Mouse (Mus musculus): ENCODE measurements around the gene Rdh9. TPM values are rescaled to one million over a fixed set of nuclear protein-coding genes. Genes with fewer than 3 reads are reported as not detected.
"Not testable (repeated sequence)": the region's sequence is repeated elsewhere in the genome, so short reads cannot be mapped to it uniquely, and the experiment has no call there.

Rdh9 gene
- total RNA-seq, 2 experiments from 2014 or later: not detected

DNA sequence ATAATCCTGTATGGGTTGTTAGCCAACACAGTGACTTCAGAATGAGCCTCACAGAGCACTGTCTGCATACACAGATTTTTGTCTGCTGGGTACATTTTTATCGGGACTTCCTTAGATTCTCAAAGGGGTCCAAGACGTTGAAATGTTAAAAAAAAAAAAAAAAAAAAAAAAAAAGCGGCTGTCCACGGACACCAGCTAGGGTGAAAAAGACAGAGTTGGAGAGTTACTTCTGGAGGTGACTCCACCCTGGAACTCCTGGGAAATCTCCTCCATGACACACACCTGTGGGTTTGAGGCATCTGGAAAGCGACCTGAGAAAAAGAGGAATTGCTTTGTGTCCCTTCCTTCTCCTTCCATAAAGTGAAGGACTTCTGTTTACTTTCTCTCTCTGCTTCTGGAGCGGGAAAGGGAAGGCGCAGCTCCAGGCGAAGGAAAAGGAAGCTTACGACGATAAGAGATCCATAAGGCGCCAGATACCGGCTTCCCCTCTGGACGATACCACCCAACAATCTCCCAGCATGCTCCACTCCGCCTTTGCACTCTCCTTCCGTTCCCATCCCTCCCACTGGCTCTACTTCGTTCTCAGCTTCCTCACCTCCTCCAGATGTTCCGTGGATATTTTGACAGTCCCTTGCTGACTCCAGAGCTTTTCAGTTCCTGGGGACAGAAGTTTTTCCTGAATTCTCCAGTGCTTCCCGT is 20.3 kb upstream of the Rdh9 start:
- DNase-seq (ENCODE audit: low spot score): no peak

DNA sequence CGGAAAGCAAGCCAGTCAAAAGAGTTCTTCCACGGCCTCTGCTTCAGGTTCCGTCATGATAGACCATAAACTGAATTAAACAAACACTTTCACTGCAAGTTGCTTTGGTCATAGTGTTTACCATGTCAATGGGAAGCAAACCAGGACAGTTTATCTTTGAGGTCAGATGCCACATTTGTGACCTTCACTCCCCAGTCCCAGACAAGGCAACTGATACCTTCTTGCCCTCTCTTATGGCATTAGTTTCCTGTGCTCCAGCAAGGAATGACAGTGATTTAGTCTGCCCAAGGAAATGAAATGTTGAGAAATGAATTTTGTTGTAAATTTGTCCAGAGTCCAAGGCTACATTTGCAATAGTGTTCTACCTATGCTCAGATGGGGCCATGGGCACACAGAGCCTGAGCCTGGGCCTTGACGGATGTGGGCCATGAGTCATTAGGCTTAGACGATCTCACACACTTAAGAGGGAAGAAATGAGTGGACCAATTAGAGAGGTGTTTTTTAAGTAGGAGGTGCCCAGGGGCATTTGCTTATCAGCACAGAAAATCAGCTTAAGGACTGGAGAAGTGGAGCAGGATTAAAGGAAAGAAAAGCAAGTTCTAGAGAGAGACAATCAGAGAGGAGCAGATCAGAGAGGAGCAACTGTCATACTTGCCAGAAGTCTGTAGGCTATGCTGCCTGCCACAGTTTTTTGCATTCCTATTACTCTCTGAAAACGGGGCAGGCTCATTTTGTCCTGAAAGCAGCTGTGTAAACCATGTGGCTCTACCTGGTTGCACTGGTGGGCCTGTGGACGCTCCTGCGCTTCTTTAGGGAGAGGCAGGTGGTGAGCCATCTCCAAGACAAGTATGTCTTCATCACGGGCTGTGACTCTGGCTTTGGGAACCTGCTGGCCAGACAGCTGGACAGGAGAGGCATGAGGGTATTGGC is 16.7 kb upstream of the Rdh9 start, which contains the start of the genes Rdh1 and Rdh16f1:
Rdh1 (plus strand) TSS at position 541 of the 930 bp plus-strand sequence.
Rdh16f1 (plus strand) TSS at position 607 of the 930 bp plus-strand sequence.
- no peak for DNase-seq (ENCODE audit: low spot score)

DNA sequence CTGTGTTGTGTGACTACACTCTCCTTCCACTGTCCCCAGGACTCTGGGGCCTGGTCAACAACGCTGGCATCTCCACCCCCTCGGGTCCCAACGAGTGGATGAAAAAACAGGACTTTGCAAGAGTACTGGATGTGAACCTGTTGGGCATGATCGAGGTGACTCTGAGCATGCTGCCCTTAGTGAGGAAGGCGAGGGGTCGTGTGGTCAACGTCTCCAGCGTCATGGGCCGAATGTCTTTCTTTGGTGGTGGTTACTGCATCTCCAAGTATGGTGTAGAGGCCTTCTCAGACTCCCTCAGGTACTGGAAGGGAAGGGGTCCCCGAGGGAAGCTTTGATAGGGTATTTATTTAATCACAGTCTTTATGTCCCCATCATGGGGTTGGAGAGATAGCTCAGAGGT is 13.3 kb upstream of the Rdh9 start:
- not testable (repeated sequence) for DNase-seq (ENCODE audit: low spot score)

DNA sequence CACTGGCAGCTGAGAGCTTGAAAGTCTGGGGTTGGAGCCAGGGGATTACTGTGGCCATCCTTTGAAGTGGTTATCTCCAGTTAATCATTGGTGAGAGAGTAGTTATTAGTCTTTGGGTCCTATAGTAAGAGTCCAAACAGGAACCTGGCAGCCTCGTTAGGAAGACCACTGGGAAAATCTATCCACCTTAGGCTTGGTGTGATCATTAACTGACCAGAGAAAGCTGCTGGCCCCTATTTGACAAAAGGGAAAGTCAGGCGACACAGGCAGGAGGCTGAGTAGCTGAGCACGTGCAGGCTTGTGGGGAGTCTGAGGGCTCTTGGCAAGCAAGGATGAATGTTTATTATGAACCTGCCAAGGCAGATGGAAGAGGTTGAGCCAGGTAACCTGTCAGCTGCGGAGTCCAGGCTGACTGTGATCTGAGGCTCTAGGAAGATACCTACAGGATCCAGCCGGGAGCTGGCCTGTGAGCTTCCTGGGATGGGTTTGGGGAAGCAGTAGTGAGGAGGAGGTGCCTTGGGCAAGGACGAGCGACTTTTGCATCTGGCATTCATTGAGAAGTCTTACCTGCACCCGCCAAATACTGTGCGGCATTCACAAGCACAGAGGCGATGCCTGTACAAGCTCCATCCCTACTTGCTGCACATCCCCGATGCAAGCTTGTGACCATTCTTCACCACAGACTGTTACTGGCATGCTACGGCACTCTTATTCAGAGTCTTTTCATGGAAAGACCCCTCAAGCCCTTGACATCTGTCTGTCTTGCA is 12.1 kb upstream of the Rdh9 start:
- DNase-seq (ENCODE audit: low spot score): no peak

DNA sequence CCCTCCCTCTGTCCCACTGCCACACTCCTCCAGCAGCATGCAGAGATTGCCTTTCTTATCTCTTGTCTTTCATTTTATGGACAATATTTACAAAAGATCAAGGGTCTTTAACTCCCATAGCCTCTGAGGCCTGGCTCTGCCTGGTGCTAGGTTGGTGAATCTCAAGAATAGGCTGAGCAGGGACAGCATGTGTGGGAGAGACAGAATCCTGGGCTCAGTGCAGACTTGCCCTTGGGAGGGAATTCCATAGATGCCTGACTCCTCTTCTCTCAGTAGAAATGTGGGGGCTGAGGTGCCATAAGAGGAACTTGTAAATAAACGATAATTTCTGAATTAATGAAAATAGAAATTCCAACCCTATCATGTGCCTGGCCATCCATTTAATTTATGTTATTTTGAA is 9.6 kb upstream of the Rdh9 start:
- no peak for DNase-seq (ENCODE audit: low spot score)

DNA sequence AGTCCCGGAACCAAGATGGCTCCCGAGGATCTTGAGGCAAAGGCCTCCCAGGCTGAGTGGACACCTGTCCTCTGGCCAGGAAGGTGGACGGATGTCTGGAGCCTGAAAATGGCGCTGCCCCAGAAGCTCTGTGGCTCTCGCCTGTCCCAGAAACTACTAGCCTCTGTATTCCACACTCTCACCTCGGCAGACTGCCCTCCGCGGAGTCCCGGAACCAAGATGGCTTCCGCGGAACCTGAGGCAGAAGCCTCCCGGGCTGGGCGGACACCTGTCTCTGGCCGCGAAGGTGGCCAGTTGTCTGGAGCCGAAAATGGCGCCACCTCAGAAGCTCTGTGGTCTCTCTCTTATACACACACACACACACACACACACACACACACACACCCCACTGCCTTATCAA is 6.1 kb downstream of the Rdh9 start:
- DNase-seq (ENCODE audit: low spot score): not testable (repeated sequence)

DNA sequence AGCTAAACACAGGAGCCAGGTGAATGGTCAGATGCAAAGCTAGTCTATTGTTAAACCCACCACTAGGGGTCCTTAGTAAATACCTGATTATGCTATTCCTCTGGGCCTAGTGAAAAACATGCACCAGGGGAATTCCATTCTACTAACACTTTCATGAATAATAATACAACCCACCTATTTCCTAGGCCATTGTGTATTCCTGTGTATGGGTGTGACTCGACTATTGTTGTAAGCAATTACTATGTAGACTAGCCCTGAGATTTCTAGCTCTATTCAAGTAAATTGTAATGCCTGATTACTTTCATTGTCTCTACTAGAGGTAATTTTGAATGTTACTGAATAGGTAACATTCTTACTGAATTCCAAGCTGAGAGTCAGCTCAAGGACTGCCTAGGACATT is 9.2 kb downstream of the Rdh9 start:
- DNase-seq (ENCODE audit: low spot score): not testable (repeated sequence)

DNA sequence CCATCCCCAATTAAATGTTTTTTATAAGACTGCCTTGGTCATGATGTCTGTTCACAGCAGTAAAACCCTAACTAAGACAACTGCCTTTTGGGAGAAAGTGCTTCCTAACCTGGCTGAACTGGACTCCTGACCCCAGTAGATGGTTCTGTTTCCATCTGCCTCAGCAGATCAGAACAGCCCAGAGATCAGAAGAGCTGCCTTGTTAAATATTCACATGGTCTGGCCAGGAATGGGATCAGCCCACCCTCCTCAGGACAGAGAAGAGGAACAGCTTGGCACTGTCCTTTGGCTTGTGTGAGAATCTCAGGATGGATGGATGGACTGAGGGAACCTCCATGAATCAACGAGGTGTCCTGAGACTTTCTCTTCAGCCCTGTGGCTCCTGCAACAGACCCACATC is 23.1 kb downstream of the Rdh9 start:
- DNase-seq (ENCODE audit: low spot score): no peak

DNA sequence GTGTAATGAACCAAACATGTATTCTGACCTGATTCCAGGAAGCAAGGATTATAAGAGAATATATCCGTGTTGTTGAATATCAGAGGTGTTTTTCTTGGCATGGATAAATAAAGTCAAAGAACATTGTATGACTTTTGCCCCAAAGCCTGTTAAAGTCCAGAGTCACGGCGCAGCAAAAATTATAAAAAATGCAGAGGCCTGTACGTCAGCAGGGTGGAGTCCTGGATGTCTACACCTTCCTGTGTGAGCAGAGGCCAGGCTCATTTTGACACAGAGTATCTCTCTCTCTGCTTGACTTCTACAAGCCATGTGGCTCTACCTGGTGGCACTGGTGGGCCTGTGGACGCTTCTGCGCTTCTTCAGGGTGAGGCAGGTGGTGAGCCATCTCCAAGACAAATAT is 24.7 kb downstream of the Rdh9 start, which contains the start of gene Rdh16:
Rdh16 (plus strand) TSS at position 262 of the 400 bp plus-strand sequence.
- no peak for DNase-seq (ENCODE audit: low spot score)

DNA sequence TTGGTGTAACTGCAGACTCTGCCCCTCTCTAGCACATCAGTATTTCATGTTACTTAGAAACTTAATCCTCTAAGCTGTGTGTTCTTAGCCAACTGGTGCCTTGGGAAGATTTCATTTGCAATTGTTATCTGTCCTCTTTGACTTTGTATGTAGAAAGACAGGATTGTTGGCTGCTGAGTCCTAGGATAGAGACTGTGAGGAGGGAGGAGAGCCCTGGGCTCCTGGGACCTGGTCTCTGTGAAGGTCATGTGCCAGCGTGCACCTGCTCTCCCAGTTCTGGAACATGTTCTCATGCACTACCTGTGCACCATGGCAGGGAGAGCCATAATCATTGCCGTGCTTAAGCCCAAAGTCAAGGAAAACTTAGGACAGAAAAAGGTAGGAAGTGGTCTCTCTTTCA is 25.4 kb downstream of the Rdh9 start:
- DNase-seq (ENCODE audit: low spot score): no peak

DNA sequence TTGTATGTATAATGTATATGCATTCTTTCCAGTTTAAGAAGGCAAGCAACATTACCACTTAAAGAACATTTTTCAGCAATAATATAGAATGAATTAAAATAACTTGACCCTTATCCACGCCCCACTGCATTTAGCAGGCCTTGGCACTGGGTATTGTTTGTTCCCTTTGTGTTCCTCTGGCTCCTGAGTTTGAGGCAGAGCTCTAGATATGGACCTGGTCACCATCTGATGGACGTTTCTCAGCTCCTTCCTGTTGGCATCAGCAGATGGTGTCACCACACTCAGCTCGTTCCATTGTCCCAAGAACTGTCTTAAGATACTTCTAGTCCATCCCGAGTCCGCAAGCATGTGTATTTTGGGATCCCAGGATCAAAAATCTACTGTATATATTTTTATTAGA is 26.1 kb downstream of the Rdh9 start:
- no peak for DNase-seq (ENCODE audit: low spot score)

DNA sequence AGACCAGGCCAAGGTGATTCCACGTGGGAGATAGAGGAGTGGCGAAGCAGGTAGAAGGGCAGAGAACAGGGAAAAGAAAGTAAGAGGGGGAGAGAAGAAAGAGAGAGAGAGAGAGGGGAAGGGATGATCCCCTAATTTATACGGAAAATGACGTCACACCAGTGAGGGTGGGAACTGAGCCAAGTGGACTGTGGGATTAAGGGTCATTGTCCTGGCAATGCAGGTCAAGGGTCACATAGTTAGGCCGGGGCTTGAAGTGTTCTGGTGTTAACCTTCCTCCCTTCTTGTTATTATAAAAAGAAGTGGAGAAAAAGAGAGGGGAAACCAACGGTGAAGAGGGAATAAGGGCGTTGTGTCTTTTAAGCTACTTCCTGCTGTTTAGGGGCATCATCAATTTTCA is 28.2 kb downstream of the Rdh9 start:
- DNase-seq (ENCODE audit: low spot score): no peak

DNA sequence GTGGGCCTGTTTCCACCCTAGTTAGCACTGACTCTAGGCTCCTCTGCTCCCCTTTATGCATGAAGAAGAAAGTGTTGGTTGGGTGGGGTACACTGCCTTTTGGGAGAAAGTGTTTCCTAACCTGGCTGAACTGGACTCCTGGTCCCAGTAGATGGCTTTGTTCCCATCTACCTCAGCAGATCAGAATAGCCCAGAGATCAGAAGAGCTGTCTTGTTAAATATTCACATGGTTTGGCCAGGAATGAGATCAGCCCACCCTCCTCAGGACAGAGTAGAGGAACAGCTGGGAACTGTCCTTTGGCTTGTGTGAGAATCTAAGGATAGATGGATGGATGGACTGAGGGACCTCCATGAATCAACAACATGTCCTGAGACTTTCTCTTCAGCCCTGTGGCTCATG is 39.7 kb downstream of the Rdh9 start:
- no peak for DNase-seq (ENCODE audit: low spot score)

DNA sequence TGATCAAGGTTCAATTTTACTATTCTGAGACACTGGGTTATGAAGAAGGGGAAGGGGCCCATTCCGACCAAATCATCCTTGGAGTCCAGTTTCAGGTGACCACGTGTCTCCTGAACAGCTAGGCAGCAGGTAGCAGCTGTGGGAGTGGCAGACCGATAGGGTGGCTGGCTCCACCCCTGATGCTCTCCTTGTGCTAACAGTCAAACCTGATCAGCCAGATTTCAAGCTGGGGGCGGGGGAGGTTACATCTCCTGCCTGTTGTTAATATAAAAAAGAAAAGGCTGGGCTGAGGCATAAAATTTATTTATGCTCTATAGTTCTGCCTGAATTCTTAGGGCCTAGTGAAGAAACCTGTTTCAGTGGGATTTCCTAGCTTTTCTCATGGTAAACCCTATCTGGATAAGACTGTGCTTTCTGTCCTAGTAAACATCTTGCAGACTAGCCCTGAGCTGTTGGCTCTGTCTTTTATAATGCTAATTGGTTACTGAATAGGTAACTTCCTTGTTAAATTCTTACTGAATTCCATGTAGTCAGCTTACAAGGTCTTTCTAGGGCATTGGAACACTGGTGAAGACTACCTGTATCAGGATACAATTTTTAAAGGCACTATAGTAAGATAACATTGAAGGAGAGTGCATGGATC is 41.2 kb downstream of the Rdh9 start:
- not testable (repeated sequence) for DNase-seq (ENCODE audit: low spot score)

DNA sequence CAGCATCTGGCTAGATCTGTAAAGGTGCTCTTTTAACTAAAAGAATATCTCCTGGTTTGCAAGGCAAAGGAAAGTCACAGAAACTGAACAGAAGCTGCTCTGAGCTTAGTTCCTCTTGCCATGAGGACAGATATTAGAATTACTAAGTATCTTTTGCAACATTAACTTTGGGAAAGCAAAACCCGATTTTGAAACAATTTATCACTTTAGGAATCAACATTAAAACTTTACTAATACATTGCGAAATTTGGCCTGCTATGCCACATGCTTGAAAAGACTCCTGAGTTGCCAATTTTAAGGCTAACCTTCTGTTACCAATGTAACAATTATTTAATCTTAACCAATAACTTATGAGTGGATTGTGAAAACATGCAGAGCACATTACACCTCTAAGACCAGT is 45.6 kb downstream of the Rdh9 start:
- not testable (repeated sequence) for DNase-seq (ENCODE audit: low spot score)

DNA sequence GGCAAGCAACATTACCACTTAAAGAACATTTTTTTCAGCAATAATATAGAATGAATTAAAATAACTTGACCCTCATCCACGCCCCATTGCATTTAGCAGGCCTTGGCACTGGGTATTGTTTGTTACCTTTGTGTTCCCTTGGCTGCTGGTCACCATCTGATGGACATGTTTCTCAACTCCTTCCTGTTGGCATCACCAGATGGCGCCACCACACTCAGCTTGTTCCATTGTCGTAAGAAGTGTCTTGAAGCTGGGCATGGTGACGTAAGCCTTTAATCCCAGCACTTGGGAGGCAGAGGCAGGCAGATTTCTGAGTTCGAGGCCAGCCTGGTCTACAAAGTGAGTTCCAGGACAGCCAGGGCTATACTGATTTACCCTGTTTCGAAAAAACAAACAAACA is 49.2 kb downstream of the Rdh9 start:
- no peak for DNase-seq (ENCODE audit: low spot score)

DNA sequence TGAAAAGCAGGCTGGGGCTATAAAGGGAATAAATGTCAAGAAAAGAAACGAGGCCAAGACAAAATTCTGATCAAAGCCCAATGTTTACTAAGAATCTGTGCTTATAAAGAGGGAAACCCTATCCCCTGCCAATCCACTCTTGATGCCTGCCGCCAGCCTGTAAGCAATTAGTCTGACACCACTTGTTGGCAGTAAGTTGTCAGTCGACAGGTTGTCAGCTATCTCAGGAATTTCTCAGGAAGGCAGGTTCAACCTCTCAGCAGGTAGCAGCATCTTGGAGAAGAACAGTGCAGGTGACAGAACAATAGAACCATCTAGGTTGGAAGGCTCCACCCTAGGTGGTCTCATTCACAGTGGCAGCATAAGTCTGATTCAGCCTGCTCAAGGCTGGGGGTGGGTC is 52.9 kb downstream of the Rdh9 start:
- DNase-seq (ENCODE audit: low spot score): no peak

DNA sequence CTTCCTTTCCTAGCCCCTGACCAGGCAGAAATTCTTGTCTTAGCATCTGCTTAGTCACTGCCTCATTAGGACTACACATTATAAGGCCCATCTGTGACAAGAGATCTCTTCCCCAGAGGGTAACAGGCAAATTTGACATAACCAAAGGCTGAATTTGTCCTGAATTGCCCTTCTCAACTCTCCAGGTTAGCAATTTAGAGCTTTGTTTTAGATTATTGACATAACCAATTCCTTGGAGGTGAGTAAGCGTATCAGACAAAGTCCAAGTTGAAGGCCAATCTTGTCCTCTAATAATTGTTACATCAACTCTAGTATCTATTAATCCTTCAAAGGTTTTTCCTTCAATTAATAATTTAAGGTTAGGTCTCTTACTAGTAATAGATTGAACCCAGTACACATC is 58.0 kb downstream of the Rdh9 start:
- not testable (repeated sequence) for DNase-seq (ENCODE audit: low spot score)

DNA sequence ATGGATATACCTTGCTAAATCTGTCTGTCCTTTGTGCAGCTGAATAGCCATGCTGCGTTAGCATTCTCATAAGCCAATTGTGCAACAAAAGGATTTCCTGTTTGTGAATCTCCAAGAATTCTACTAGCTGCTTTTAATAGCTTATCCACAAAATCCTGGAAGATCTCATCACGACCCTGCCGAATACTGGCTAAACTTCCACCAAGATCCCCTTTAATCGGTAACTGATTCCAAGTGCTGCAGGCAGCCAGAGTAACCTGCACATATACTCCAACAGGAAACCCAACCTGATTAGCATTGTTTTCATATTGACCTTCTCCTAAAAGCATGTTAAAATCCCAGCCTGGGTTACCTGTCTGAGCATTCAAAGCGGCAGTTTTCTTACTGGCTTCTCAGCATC is 59.1 kb downstream of the Rdh9 start:
- no peak for DNase-seq (ENCODE audit: low spot score)

DNA sequence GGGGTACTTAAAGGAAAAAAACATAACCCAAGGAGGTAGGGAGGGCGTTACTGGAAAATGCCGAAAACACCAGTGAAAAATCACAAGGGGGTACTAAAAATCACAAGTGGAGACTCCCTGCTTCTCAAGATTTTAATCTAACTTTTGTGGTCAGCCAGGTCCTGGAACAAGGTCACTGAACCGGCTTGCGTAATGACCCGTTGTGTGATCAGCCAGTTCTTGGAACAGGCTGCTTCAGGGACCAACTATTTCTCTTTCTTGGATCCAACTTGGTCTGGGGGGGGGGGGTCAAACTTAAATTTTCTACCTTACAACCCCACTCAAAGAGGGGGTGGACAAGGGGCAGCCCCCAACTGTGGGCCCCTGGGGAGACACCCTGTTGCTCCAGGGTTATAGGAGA is 61.6 kb downstream of the Rdh9 start:
- not testable (repeated sequence) for DNase-seq (ENCODE audit: low spot score)

DNA sequence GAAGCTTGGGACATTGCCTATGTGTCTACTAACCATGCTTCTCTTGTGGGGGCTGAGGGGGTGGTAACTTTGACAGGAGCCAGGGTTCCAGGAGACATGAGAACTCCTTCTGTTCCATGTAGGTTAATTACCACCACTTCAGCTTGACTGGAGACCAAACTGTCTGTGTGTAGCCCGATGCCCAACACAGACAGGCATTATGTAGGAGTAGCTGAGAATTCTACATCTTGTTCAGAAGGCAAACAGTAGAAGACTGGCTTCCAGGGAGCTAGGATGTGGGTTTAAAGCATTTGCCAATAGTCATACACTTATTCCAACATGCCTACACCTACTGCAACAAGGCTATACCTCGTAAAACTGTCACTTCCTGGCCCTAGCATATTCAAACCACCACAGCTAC is 62.4 kb downstream of the Rdh9 start:
- no peak for DNase-seq (ENCODE audit: low spot score)
